Mouse (Mus musculus): ENCODE measurements around the gene Phlda3.

DNA sequence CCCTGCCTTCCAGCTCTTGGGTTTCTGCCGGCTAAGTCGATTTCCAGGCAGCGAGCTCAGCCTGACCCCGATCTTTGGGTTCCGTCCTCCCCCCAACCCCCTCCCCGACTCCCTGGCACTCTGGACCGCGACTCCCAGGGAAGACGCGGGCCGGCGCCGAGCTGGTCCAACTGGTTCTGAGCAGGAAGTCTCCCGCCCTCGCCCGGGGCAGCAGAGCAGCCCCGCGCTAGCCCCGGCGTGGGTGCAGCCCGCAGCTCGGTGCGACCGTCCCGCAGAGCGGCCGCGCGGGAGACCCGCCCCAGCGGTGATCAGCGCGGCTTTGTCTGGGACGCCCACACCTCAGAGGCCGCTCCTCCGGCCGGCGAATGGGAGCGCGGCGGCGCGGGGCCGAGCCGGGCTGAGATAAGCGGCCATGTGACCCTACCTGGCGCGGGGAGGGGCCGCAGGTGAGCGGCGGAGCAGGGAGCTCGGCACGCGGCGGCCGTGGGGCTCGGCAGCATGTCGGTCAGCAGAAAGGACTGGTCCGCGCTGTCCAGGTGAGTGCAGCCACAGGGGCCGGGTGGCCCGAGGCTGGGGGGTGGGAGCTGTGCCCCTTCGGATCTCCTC, 52.7 kb downstream of the Phlda3 start, which contains the start of gene Lad1:
- no peak for TF ChIP-seq CTCF (IDR thresholded peaks at IDR 0.05; ENCODE audit: low read depth)
- TF ChIP-seq EP300 (IDR thresholded peaks at IDR 0.05; ENCODE audit: low read depth), result no peak
